Mouse (Mus musculus): Measurements from ENCODE around the gene Bora.

- TF ChIP-seq POLR2A (IDR thresholded peaks at IDR 0.05; ENCODE audit: borderline replicate concordance, extremely low read depth, low read depth, low read length) (no peak), CTCF (IDR thresholded peaks at IDR 0.05; ENCODE audit: insufficient read depth, low read length) (no peak)
These were observed 1.3 kb upstream of the Bora start for GRCm38 (mm10) chr14:99044718-99045117.
